Mouse (Mus musculus) CH12.LX (cell line): Measurements from ENCODE around the gene Hist1h2bh. TPM values are rescaled to one million over a fixed set of nuclear protein-coding genes. Genes with fewer than 3 reads are reported as not detected.
"Not testable (repeated sequence)": the region's sequence is repeated elsewhere in the genome, so short reads cannot be mapped to it uniquely, and the experiment has no call there.

Experiments used
- DNase-seq: peaks from one replicate; pipeline ENCODE4 v3.0.0-alpha.2; 2013; ENCODE audit errors: extremely low read depth
- H3K27ac ChIP-seq: 2 replicates; pipeline ENCODE4 v1.5.1; 2012; ENCODE audit warnings: low read depth, mild to moderate bottlenecking, control low read depth, moderate library complexity; ENCODE audit not compliant: insufficient read depth
- H3K27me3 ChIP-seq: replicated peaks from 2 replicates; pipeline ENCODE3; 2012; ENCODE audit warnings: inconsistent platforms
- H3K36me3 ChIP-seq, 2 experiments: replicated peaks in 1 of 2; 2 replicates each; pipeline versions ENCODE3 to v1.6.1; 2012; ENCODE audit warnings: inconsistent platforms in 1 of 2, low read length in 1 of 2, mild to moderate bottlenecking in 1 of 2, mixed read lengths in 1 of 2, moderate library complexity in 1 of 2; ENCODE audit not compliant: control insufficient read depth in 1 of 2, insufficient read depth in 1 of 2
- H3K4me1 ChIP-seq, 2 experiments: 2 replicates each; pipeline ENCODE4 v1.6.1; 2012; ENCODE audit warnings: inconsistent platforms in 1 of 2, moderate library complexity in 1 of 2; ENCODE audit not compliant: insufficient read depth in 2 of 2, control insufficient read depth in 1 of 2
- H3K4me2 ChIP-seq: 2 replicates; pipeline ENCODE4 v1.6.1; 2012; ENCODE audit warnings: low read depth, mild to moderate bottlenecking, control low read depth; ENCODE audit not compliant: poor library complexity, insufficient read depth, severe bottlenecking
- H3K4me3 ChIP-seq, 3 experiments: fragments of 150-350 bp in 1 of 3; sonication (generic) in 1 of 3; replicated peaks in 1 of 3; 2 replicates each; pipeline versions ENCODE3 to v1.5.1; 2011 to 2012; ENCODE audit warnings: low read depth in 2 of 3, low read length in 2 of 3, mild to moderate bottlenecking in 2 of 3, moderate library complexity in 2 of 3, control low read depth in 1 of 3, improper control_type of control experiment in 1 of 3, inconsistent platforms in 1 of 3, mixed read lengths in 1 of 3; ENCODE audit not compliant: poor library complexity in 1 of 3
- H3K79me2 ChIP-seq: replicated peaks from 2 replicates; pipeline ENCODE4 v1.6.1; 2012; ENCODE audit warnings: mild to moderate bottlenecking, moderate library complexity; ENCODE audit not compliant: control insufficient read depth, poor library complexity, insufficient read depth, severe bottlenecking; ENCODE audit errors: extremely low read depth
- H3K9ac ChIP-seq: 2 replicates; pipeline ENCODE4 v1.6.1; 2012; ENCODE audit warnings: low read depth, mild to moderate bottlenecking, control low read depth, moderate library complexity; ENCODE audit not compliant: insufficient read depth
- H3K9me3 ChIP-seq: replicated peaks from 2 replicates; pipeline ENCODE3; 2012; ENCODE audit warnings: low read length, inconsistent platforms, mixed read lengths
- CHD1 ChIP-seq: IDR thresholded peaks from 2 replicates; pipeline ENCODE4 v1.6.1; 2012; ENCODE audit warnings: low read depth, low read length, improper control_type of control experiment, inconsistent platforms
- CHD2 ChIP-seq: IDR thresholded peaks from 2 replicates; pipeline ENCODE4 v1.6.1; 2011; ENCODE audit warnings: low read length, improper control_type of control experiment
- E2F4 ChIP-seq: IDR thresholded peaks from 2 replicates; pipeline ENCODE4 v1.6.1; 2011; ENCODE audit warnings: low read depth, low read length, improper control_type of control experiment; ENCODE audit not compliant: insufficient replicate concordance
- HCFC1 ChIP-seq: IDR thresholded peaks from 2 replicates; pipeline ENCODE4 v1.6.1; 2012; ENCODE audit warnings: low read depth, mild to moderate bottlenecking, inconsistent platforms, low read length, improper control_type of control experiment
- MEF2A ChIP-seq: IDR thresholded peaks from 2 replicates; pipeline ENCODE4 v1.6.1; 2014; ENCODE audit warnings: low read depth, mild to moderate bottlenecking, inconsistent platforms, low read length, improper control_type of control experiment, borderline replicate concordance
- MXI1 ChIP-seq: IDR thresholded peaks from 2 replicates; pipeline ENCODE4 v1.6.1; 2011; ENCODE audit warnings: mild to moderate bottlenecking, low read depth, low read length, improper control_type of control experiment
- NELFE ChIP-seq: IDR thresholded peaks from 2 replicates; pipeline ENCODE4 v1.6.1; 2011; ENCODE audit warnings: low read depth, low read length, improper control_type of control experiment
- NRF1 ChIP-seq: IDR thresholded peaks from 2 replicates; pipeline ENCODE4 v1.6.1; 2014; ENCODE audit warnings: low read depth, mild to moderate bottlenecking, inconsistent platforms, low read length, improper control_type of control experiment, moderate library complexity
- POLR2A ChIP-seq: IDR thresholded peaks from 2 replicates; pipeline ENCODE4 v1.6.1; 2011; ENCODE audit warnings: low read depth, mild to moderate bottlenecking, improper control_type of control experiment, low read length
- POLR2AphosphoS2 ChIP-seq: IDR thresholded peaks from 2 replicates; pipeline ENCODE4 v1.6.1; 2011; ENCODE audit warnings: low read depth, low read length, improper control_type of control experiment
- RCOR1 ChIP-seq: conservative IDR thresholded peaks from 2 replicates; pipeline ENCODE4 v1.6.1; 2012; ENCODE audit warnings: low read depth, mild to moderate bottlenecking, inconsistent platforms, low read length, improper control_type of control experiment
- SIN3A ChIP-seq: IDR thresholded peaks from 2 replicates; pipeline ENCODE4 v1.6.1; 2012; ENCODE audit warnings: low read length, improper control_type of control experiment, inconsistent platforms
- TBP ChIP-seq: conservative IDR thresholded peaks from 2 replicates; pipeline ENCODE4 v1.6.1; 2011; ENCODE audit warnings: low read depth, low read length, improper control_type of control experiment
- TCF12 ChIP-seq: IDR thresholded peaks from 2 replicates; pipeline ENCODE4 v1.6.1; 2014; ENCODE audit warnings: low read depth, mild to moderate bottlenecking, inconsistent platforms, low read length, improper control_type of control experiment
- UBTF ChIP-seq: IDR thresholded peaks from 2 replicates; pipeline ENCODE4 v1.6.1; 2012; ENCODE audit warnings: low read depth, mild to moderate bottlenecking, inconsistent platforms, low read length, improper control_type of control experiment, moderate library complexity
- ZMIZ1 ChIP-seq: IDR thresholded peaks from 2 replicates; pipeline ENCODE4 v1.6.1; 2012; ENCODE audit warnings: low read depth, mild to moderate bottlenecking, inconsistent platforms, low read length, improper control_type of control experiment
- dilution Hi-C: fragments of 300-500 bp; cut with MboI; formaldehyde crosslinking; loops from 2 replicates; pipeline ENCODE4 v1.14.3; 2020; ENCODE audit warnings: low sequenced_read_pairs; ENCODE audit not compliant: extremely low pct_unique_long_range_greater_than_20kb, extremely low pct_ligation_motif_present
- in situ Hi-C: fragments of 300-500 bp; cut with MboI; formaldehyde crosslinking; loops from 3 replicates; pipeline ENCODE4 v1.14.3; 2019; ENCODE audit warnings: low sequenced_read_pairs, low pct_ligation_motif_present, low pct_unique_long_range_greater_than_20kb, mixed read lengths
- polyA plus RNA-seq: library from polyadenylated mRNA; unstranded; fragments of >175 nt; gene quantifications from 2 replicates; pipeline ENCODE4 v1.2.1, GENCODE M21; 2012; ENCODE audit warnings: low read depth; ENCODE audit not compliant: insufficient read length
- total RNA-seq, 2 experiments: library from RNA; depleted of rRNA; stranded (reverse); fragments of 300-350 nt in 1 of 2; fragments of >200 nt in 1 of 2; gene quantifications; 2 replicates each; pipeline ENCODE4 v1.2.3; 2012 to 2014

Hist1h2bh gene
- total and polyA plus RNA-seq, 3 experiments, result 0.77 to 261 (median 8.0) TPM

- dilution Hi-C loops, result not testable (repeated sequence)
Measured at GRCm38 (mm10) chr13:23574546-23575170, 31.5 kb upstream of the Hist1h2bh start.

GRCm38 (mm10) chr13:23573898-23574524 is 30.8 kb upstream of the Hist1h2bh start, which contains the start of the genes Hist1h2bf and Hist1h2ad:
Gene Hist1h2bf (minus strand): TSS chr13:23574196.
Gene Hist1h2ad (plus strand): TSS chr13:23574381.
- DNase-seq, result peak; percentile 99

More at GRCm38 (mm10) chr13:23574546-23575170, 31.5 kb upstream of the Hist1h2bh start:
- peaks cover 0 to 15% of the 10 kb centered on the region in 2 experiments; a peak in 2 of 4 replicates for H3K4me1 ChIP-seq
- H3K36me3 ChIP-seq, H3K79me2 ChIP-seq, H3K27me3 ChIP-seq, H3K9me3 ChIP-seq: not testable (repeated sequence)
- in situ Hi-C loops, result loop anchor here (25.0 kb wide), 1 partner anchor 1837 kb away; the partner anchor contains the start of gene Hist1h4j
- H3K4me2 ChIP-seq, result peak overlapping the region; percentile 56; the same call in 1 of the 2 replicates
- peak overlapping the region; percentile 77 for H3K27ac ChIP-seq
- peak; percentile 58 for DNase-seq
- peak overlapping the region; percentile 66; the same call in 1 of the 2 replicates for H3K9ac ChIP-seq
- TF ChIP-seq ZMIZ1, result peak; percentile 98
- TF ChIP-seq POLR2AphosphoS2, result peak; percentile 92
- TF ChIP-seq RCOR1, result 0 out of 2 replicates have a peak, but pooled peaks have one; percentile 45
- TF ChIP-seq SIN3A, result 0 out of 2 replicates have a peak, but pooled peaks have one; percentile 3
- TF ChIP-seq POLR2A, result peak; percentile 85
- TF ChIP-seq UBTF, result peak; percentile 80; the same call in 1 of the 2 replicates
- 0 out of 2 replicates have a peak, but pooled peaks have one; percentile 6 for TF ChIP-seq MEF2A
- TF ChIP-seq CHD1, result peak; percentile 84
- peak; percentile 81 for TF ChIP-seq NELFE
- H3K4me3 ChIP-seq, result peak overlapping the region in 1 of 3 experiments; percentile 15

More at GRCm38 (mm10) chr13:23573898-23574524, 30.8 kb upstream of the Hist1h2bh start, which contains the start of the genes Hist1h2bf and Hist1h2ad:
- H3K9me3 ChIP-seq, result not testable (repeated sequence)
- Histone ChIP-seq H3K27ac (peak within 1 kb of the TSS; percentile 93), H3K4me1 (peaks cover 0 to 15% of the 10 kb centered on the region in 2 experiments; a peak in 2 of 4 replicates)
- peak; percentile 96 for TF ChIP-seq TCF12
- TF ChIP-seq E2F4, result peak; percentile 98
- peak; percentile 58; the same call in 1 of the 2 replicates for TF ChIP-seq MXI1
- TF ChIP-seq TBP, result peak; percentile 98
- TF ChIP-seq MEF2A, result 0 out of 2 replicates have a peak, but pooled peaks have one; percentile 24
- peak; percentile 42 for TF ChIP-seq POLR2A
- peak; percentile 18 for TF ChIP-seq NRF1
- peak; percentile 5; the same call in 1 of the 2 replicates for TF ChIP-seq UBTF
- 0 out of 2 replicates have a peak, but pooled peaks have one; percentile 57 for TF ChIP-seq SIN3A
- 0 out of 2 replicates have a peak, but pooled peaks have one; percentile 90 for TF ChIP-seq ZMIZ1
- TF ChIP-seq CHD2, result peak; percentile 98
- peak; percentile 17; the same call in 1 of the 2 replicates for TF ChIP-seq HCFC1
- TF ChIP-seq, all 38 proteins: peak for 12; not testable (repeated sequence) for 26
- Histone ChIP-seq H3K9ac (peak within 1 kb of the TSS; percentile 91), H3K4me2 (peak within 1 kb of the TSS; percentile 76), H3K4me3 (peak within 1 kb of the TSS; percentile 34 to 59 (median 39))
- H3K36me3 ChIP-seq, H3K27me3 ChIP-seq, H3K79me2 ChIP-seq, dilution Hi-C loops: not testable (repeated sequence)
- in situ Hi-C loops, result loop anchor here (25.0 kb wide), 1 partner anchor 1837 kb away; the partner anchor contains the start of gene Hist1h4j
